Mouse (Mus musculus) layer of hippocampus, adult 9-11 months (tissue): ENCODE measurements around the gene Gm8082.
"Not testable (repeated sequence)": the region's sequence is repeated elsewhere in the genome, so short reads cannot be mapped to it uniquely, and the experiment has no call there.

Experiments used
- DNase-seq: peaks from one replicate; pipeline ENCODE4 v3.0.0; 2022

The Gm8082 gene

GRCm38 (mm10) chr14:42993524-42993923 lies at the start of gene Gm8082:
Gene Gm8082, minus strand, starts transcription at chr14:42993624.
- not testable (repeated sequence) for DNase-seq

GRCm38 (mm10) chr14:43015528-43015927 lies 22.1 kb upstream of the Gm8082 start, which contains the start of gene Gm10376:
Gene Gm10376, minus strand, starts transcription at chr14:43015628.
- not testable (repeated sequence) for DNase-seq
